Mouse (Mus musculus): ENCODE measurements around the gene D17Wsu92e. TPM values are rescaled to one million over a fixed set of nuclear protein-coding genes. Genes with fewer than 3 reads are reported as not detected.

D17Wsu92e gene
- total and polyA plus RNA-seq, 3 experiments, result 34.9 to 70.8 (median 44.2) TPM

GRCm38 (mm10) chr17:27762884-27763283, 57.6 kb downstream of the D17Wsu92e start:
- no peaks in the 10 kb centered on the region for H3K27me3 ChIP-seq (replicated peaks)
- peaks cover 0 to 19% of the 10 kb centered on the region in 2 experiments; a peak in 2 of 4 replicates for H3K4me1 ChIP-seq (ENCODE audit: control insufficient read depth in 1 of 2, insufficient read depth in 2 of 2)
- in situ Hi-C loops (cut with MboI; ENCODE audit: low pct_ligation_motif_present, low pct_unique_long_range_greater_than_20kb, low sequenced_read_pairs) (loop anchor here (10.0 kb wide), 1 partner anchor 118 kb away; no protein-coding TSS in a partner anchor), dilution Hi-C loops (cut with MboI; ENCODE audit: extremely low pct_ligation_motif_present, extremely low pct_unique_long_range_greater_than_20kb, low sequenced_read_pairs) (no loop called here)
- no peak for DNase-seq (ENCODE audit: extremely low read depth)
- H3K36me3 ChIP-seq (replicated peaks in 1 of 2; ENCODE audit: control insufficient read depth in 1 of 2, insufficient read depth in 1 of 2, low read length in 1 of 2), result peaks cover 37 to 93% of the 10 kb centered on the region in 2 experiments
- no peak overlapping the region for H3K27ac ChIP-seq (ENCODE audit: insufficient read depth, low read depth)
- H3K9me3 ChIP-seq (replicated peaks; ENCODE audit: low read length), result peaks cover 13% of the 10 kb centered on the region
- H3K9ac ChIP-seq (ENCODE audit: insufficient read depth, low read depth), result no peak overlapping the region
- TF ChIP-seq TCF12 (IDR thresholded peaks at IDR 0.05; ENCODE audit: low read depth, low read length) (no peak), GABPA (IDR thresholded peaks at IDR 0.05; ENCODE audit: insufficient replicate concordance, low read depth, low read length) (no peak), PAX5 (IDR thresholded peaks at IDR 0.05; ENCODE audit: low read length) (no peak), ZMIZ1 (IDR thresholded peaks at IDR 0.05; ENCODE audit: low read depth, low read length) (no peak), MAFK (IDR thresholded peaks at IDR 0.05; ENCODE audit: insufficient replicate concordance, low read length) (no peak), USF1 (IDR thresholded peaks at IDR 0.05; ENCODE audit: low read depth, low read length) (no peak), ETS1 (conservative IDR thresholded peaks at IDR 0.05; ENCODE audit: low read depth, low read length) (no peak), MXI1 (IDR thresholded peaks at IDR 0.05; ENCODE audit: low read depth, low read length) (no peak), BHLHE40 (IDR thresholded peaks at IDR 0.05; ENCODE audit: low read depth, low read length) (no peak), MAZ (IDR thresholded peaks at IDR 0.05; ENCODE audit: low read depth, low read length) (no peak), NELFE (IDR thresholded peaks at IDR 0.05; ENCODE audit: low read depth, low read length) (no peak), ELF1 (IDR thresholded peaks at IDR 0.05; ENCODE audit: low read depth, low read length) (no peak), EP300 (IDR thresholded peaks at IDR 0.05; ENCODE audit: low read length) (no peak), SMC3 (IDR thresholded peaks at IDR 0.05; ENCODE audit: low read depth, low read length) (no peak), CHD2 (IDR thresholded peaks at IDR 0.05; ENCODE audit: low read length) (no peak), MEF2A (IDR thresholded peaks at IDR 0.05; ENCODE audit: borderline replicate concordance, low read depth, low read length) (no peak)
- H3K4me3 ChIP-seq (replicated peaks in 1 of 3; ENCODE audit: low read depth in 2 of 3, low read length in 2 of 3, poor library complexity in 1 of 3), result no peak overlapping the region
- H3K79me2 ChIP-seq (replicated peaks; ENCODE audit: control insufficient read depth, extremely low read depth, insufficient read depth, poor library complexity, severe bottlenecking), result no peaks in the 10 kb centered on the region
- H3K4me2 ChIP-seq (ENCODE audit: insufficient read depth, low read depth, poor library complexity, severe bottlenecking), result no peak overlapping the region

DNA sequence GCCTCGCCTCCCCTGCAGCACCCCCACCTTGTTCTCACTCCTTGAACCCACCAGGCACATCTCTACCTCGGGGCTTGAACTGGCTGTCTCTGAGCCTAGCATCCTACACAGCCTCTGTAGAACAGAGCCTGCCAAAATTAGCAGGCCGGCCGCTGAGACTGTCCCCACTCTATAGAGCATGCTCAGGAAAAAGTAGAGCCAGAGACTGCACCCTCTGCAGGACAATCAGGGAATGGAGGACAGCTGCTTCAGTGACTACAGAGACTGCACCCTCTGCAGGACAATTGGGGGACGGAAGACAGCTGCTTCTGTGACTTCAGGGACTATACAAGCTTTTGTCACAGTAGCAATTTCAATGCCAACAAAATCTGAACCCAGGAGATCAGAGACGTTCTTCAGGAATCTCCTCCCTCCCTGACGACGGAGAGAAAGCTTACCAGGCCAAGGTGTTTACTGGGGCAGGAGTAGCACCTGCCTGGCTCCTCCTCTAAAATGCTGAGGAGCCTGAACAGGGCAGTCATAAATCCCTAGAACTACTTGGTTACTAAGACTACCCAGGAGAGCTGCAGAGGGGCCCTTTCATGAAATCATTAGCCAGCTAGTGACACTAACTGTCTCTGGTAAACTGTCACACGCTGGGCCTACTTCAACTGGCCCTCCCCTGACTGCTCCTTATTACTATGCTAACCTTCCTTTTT, 58.7 kb downstream of the D17Wsu92e start:
- Histone ChIP-seq H3K4me1 (ENCODE audit: control insufficient read depth in 1 of 2, insufficient read depth in 2 of 2) (peaks cover 0 to 19% of the 10 kb centered on the region in 2 experiments; a peak in 2 of 4 replicates), H3K27ac (ENCODE audit: insufficient read depth, low read depth) (no peak overlapping the region), H3K9me3 (replicated peaks; ENCODE audit: low read length) (peaks cover 13% of the 10 kb centered on the region), H3K36me3 (replicated peaks in 1 of 2; ENCODE audit: control insufficient read depth in 1 of 2, insufficient read depth in 1 of 2, low read length in 1 of 2) (peaks cover 28 to 90% of the 10 kb centered on the region in 2 experiments), H3K79me2 (replicated peaks; ENCODE audit: control insufficient read depth, extremely low read depth, insufficient read depth, poor library complexity, severe bottlenecking) (no peaks in the 10 kb centered on the region), H3K9ac (ENCODE audit: insufficient read depth, low read depth) (no peak overlapping the region), H3K4me3 (replicated peaks in 1 of 3; ENCODE audit: low read depth in 2 of 3, low read length in 2 of 3, poor library complexity in 1 of 3) (no peak overlapping the region), H3K4me2 (ENCODE audit: insufficient read depth, low read depth, poor library complexity, severe bottlenecking) (no peak overlapping the region), H3K27me3 (replicated peaks) (no peaks in the 10 kb centered on the region)
- in situ Hi-C loops (cut with MboI; ENCODE audit: low pct_ligation_motif_present, low pct_unique_long_range_greater_than_20kb, low sequenced_read_pairs) (loop anchor here (10.0 kb wide), 1 partner anchor 117 kb away; no protein-coding TSS in a partner anchor), dilution Hi-C loops (cut with MboI; ENCODE audit: extremely low pct_ligation_motif_present, extremely low pct_unique_long_range_greater_than_20kb, low sequenced_read_pairs) (no loop called here)
- peak; percentile 80 for DNase-seq (ENCODE audit: extremely low read depth)
- TF ChIP-seq USF2 (conservative IDR thresholded peaks at IDR 0.05; ENCODE audit: low read depth, low read length) (no peak), TCF12 (IDR thresholded peaks at IDR 0.05; ENCODE audit: low read depth, low read length) (no peak), MXI1 (IDR thresholded peaks at IDR 0.05; ENCODE audit: low read depth, low read length) (no peak), MEF2A (IDR thresholded peaks at IDR 0.05; ENCODE audit: borderline replicate concordance, low read depth, low read length) (peak; percentile 32; the same call in 1 of the 2 replicates), NELFE (IDR thresholded peaks at IDR 0.05; ENCODE audit: low read depth, low read length) (peak; percentile 68; the same call in 1 of the 2 replicates), ZC3H11A (IDR thresholded peaks at IDR 0.05; ENCODE audit: low read depth, low read length) (peak; percentile 43; the same call in 1 of the 2 replicates), SIN3A (IDR thresholded peaks at IDR 0.05; ENCODE audit: low read length) (no peak), SMC3 (IDR thresholded peaks at IDR 0.05; ENCODE audit: low read depth, low read length) (peak; percentile 96), RAD21 (IDR thresholded peaks at IDR 0.05; ENCODE audit: low read depth, low read length) (peak; percentile 63), NRF1 (IDR thresholded peaks at IDR 0.05; ENCODE audit: low read depth, low read length) (peak; percentile 81), CTCF (conservative IDR thresholded peaks at IDR 0.05 in 1 of 2, IDR thresholded peaks at IDR 0.05 in 1 of 2; ENCODE audit: low read depth in 2 of 2, low read length in 2 of 2) (peak; percentile 67 to 100), EP300 (IDR thresholded peaks at IDR 0.05; ENCODE audit: low read length) (no peak)

All from CH12.LX (cell line).